Mouse (Mus musculus): ENCODE measurements around the gene Emp1.

GRCm38 (mm10) chr6:135363344-135364040 lies 1.1 kb downstream of the Emp1 start:
- TF ChIP-seq EP300 (IDR thresholded peaks at IDR 0.05; ENCODE audit: low read depth) (no peak), CTCF (IDR thresholded peaks at IDR 0.05; ENCODE audit: low read depth) (no peak)

Data from liver, embryonic 14.5 days (tissue).